In the genomic region with DNA sequence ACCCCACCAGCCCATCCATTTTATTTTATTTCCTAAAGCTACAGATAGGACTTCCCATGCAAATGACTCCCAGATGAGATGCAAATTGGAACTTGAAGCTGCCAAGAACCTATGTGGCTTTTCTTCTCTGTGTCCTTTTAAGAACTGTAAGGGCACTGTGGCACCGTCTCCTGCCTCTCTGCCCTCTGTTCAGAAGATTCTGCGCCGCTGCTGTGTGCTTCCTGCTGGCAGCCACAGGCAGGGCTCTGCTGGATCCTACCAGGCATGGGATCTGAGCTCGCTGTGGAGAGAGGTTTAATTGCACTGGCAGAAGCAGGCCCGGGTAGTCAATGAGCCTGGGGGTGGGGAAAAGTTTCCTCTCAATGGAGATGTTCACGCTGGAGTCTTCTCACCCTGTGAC, we compare ENCODE assay signal across 19 mouse cellular contexts.
A peak's percentile ranks its signal among the peaks of the same experiment; 100 is the strongest.
DNase-seq lines count a peak whose midpoint lies in the region; ATAC-seq lines count a peak whose summit lies in the region.
"Had no signal": no experiment of that assay in that cellular context is flagged by ENCODE, and none has a peak within 500 bp of the region (broad histone marks: within the 10 kb centered on the region; RNA-seq: fewer than 3 reads in every experiment).

No protein-coding gene starts in this region.

- no peak overlapping the region for H3K4me2 ChIP-seq in liver, embryonic 12.5 days
- H3K4me2 ChIP-seq in liver, embryonic 11.5 days, result no peak overlapping the region
- no peak overlapping the region for H3K4me2 ChIP-seq in intestine, embryonic 15.5 days (replicated peaks)
- H3K4me2 ChIP-seq in neural tube, embryonic 15.5 days, result no peak overlapping the region
- H3K4me2 ChIP-seq: heart, embryonic 13.5 days; hindbrain, embryonic 12.5 days had no signal

- no peak overlapping the region for H3K4me3 ChIP-seq in liver, embryonic 12.5 days
- no peak overlapping the region for H3K4me3 ChIP-seq in liver, embryonic 11.5 days (ENCODE audit: low read depth, low read length)
- H3K4me3 ChIP-seq in intestine, embryonic 15.5 days (replicated peaks), result no peak overlapping the region
- no peak overlapping the region for H3K4me3 ChIP-seq in neural tube, embryonic 15.5 days (replicated peaks)
- H3K4me3 ChIP-seq: embryonic facial prominence, embryonic 10.5 days; heart, embryonic 13.5 days; hindbrain, embryonic 12.5 days had no signal

- WGBS in liver, embryonic 12.5 days (ENCODE audit: insufficient replicate concordance), result 46% methylated on average over 6 of the region's 6 CpGs
- WGBS in liver, embryonic 11.5 days, result 66% methylated on average over 6 of the region's 6 CpGs
- WGBS in intestine, embryonic 15.5 days, result 51% methylated on average over 6 of the region's 6 CpGs
- 29% methylated on average over 6 of the region's 6 CpGs for WGBS in neural tube, embryonic 15.5 days

- H3K9ac ChIP-seq in liver, embryonic 12.5 days, result no peak overlapping the region
- no peak overlapping the region for H3K9ac ChIP-seq in liver, embryonic 11.5 days (ENCODE audit: low read depth, low read length)
- no peak overlapping the region for H3K9ac ChIP-seq in intestine, embryonic 15.5 days
- no peak overlapping the region for H3K9ac ChIP-seq in neural tube, embryonic 15.5 days (replicated peaks)
- H3K9ac ChIP-seq: heart, embryonic 13.5 days; hindbrain, embryonic 12.5 days had no signal

- peaks cover 12% of the 10 kb centered on the region; the same call in 1 of the 2 replicates for H3K4me1 ChIP-seq in liver, embryonic 12.5 days
- H3K4me1 ChIP-seq in liver, embryonic 11.5 days (replicated peaks; ENCODE audit: control insufficient read depth, insufficient read depth, low read length), result peaks cover 2% of the 10 kb centered on the region
- peaks cover 10% of the 10 kb centered on the region for H3K4me1 ChIP-seq in intestine, embryonic 15.5 days (replicated peaks)
- peaks cover 32% of the 10 kb centered on the region for H3K4me1 ChIP-seq in neural tube, embryonic 15.5 days

- no peaks in the 10 kb centered on the region for H3K27me3 ChIP-seq in liver, embryonic 12.5 days (replicated peaks)
- no peaks in the 10 kb centered on the region for H3K27me3 ChIP-seq in liver, embryonic 11.5 days (replicated peaks; ENCODE audit: control insufficient read depth, insufficient read depth, low read length)
- no peaks in the 10 kb centered on the region for H3K27me3 ChIP-seq in intestine, embryonic 15.5 days (replicated peaks)
- no peaks in the 10 kb centered on the region for H3K27me3 ChIP-seq in neural tube, embryonic 15.5 days (replicated peaks)
- H3K27me3 ChIP-seq: heart, embryonic 13.5 days; Patski had no signal

- ATAC-seq in frontal cortex, adult (ENCODE audit: low TSS enrichment), result 0 out of 2 replicates have a peak, but pooled peaks have one; percentile 36
- ATAC-seq in liver, embryonic 12.5 days, result no peak
- no peak for ATAC-seq in liver, embryonic 11.5 days (replicated peaks; ENCODE audit: low FRiP score)
- ATAC-seq in intestine, embryonic 15.5 days, result no peak
- no peak for ATAC-seq in neural tube, embryonic 15.5 days (ENCODE audit: low FRiP score)
- ATAC-seq: activated CD4-positive, CD25-positive, alpha-beta regulatory T cell, adult 4 months; forebrain, embryonic 16.5 days; Patski had no signal

- H3K27ac ChIP-seq in liver, embryonic 12.5 days, result 0 out of 2 replicates have a peak overlapping the region, but pooled peaks have one; percentile 8
- no peak overlapping the region for H3K27ac ChIP-seq in liver, embryonic 11.5 days (ENCODE audit: low read depth, low read length)
- H3K27ac ChIP-seq in intestine, embryonic 15.5 days, result 0 out of 2 replicates have a peak overlapping the region, but pooled peaks have one; percentile 72
- 0 out of 2 replicates have a peak overlapping the region, but pooled peaks have one; percentile 9 for H3K27ac ChIP-seq in neural tube, embryonic 15.5 days (replicated peaks)
- H3K27ac ChIP-seq: embryonic facial prominence, embryonic 10.5 days; heart, embryonic 13.5 days; hindbrain, embryonic 12.5 days had no signal

- no peak for DNase-seq in frontal cortex, postnatal 10 days (ENCODE audit: low spot score in 2 of 2)
- no peak for DNase-seq in liver, embryonic 11.5 days (ENCODE audit: low spot score)
- no peak for DNase-seq in right cerebral cortex, postnatal 36 days (ENCODE audit: low spot score in 2 of 2)
- DNase-seq: adrenal gland, postnatal 14 days; cerebellum, adult 18-20 months; cerebellum, postnatal 10 days; gastrocnemius, postnatal 36 days; heart, adult 11 months; heart, postnatal 36 days had no signal

- no peaks in the 10 kb centered on the region for H3K9me3 ChIP-seq in liver, embryonic 12.5 days (replicated peaks)
- no peaks in the 10 kb centered on the region for H3K9me3 ChIP-seq in liver, embryonic 11.5 days (ENCODE audit: control insufficient read depth, low read length)
- no peaks in the 10 kb centered on the region for H3K9me3 ChIP-seq in intestine, embryonic 15.5 days
- no peaks in the 10 kb centered on the region for H3K9me3 ChIP-seq in neural tube, embryonic 15.5 days (replicated peaks)
- H3K9me3 ChIP-seq: embryonic facial prominence, embryonic 10.5 days; heart, embryonic 13.5 days; hindbrain, embryonic 12.5 days had no signal

- H3K36me3 ChIP-seq in liver, embryonic 12.5 days, result no peaks in the 10 kb centered on the region
- H3K36me3 ChIP-seq in liver, embryonic 11.5 days (ENCODE audit: control insufficient read depth, insufficient read depth, low read length), result no peaks in the 10 kb centered on the region
- no peaks in the 10 kb centered on the region for H3K36me3 ChIP-seq in intestine, embryonic 15.5 days
- H3K36me3 ChIP-seq in neural tube, embryonic 15.5 days, result no peaks in the 10 kb centered on the region
- H3K36me3 ChIP-seq: embryonic facial prominence, embryonic 10.5 days; heart, embryonic 13.5 days; hindbrain, embryonic 12.5 days had no signal
